Mouse (Mus musculus): ENCODE measurements around the gene Smim5. TPM values are rescaled to one million over a fixed set of nuclear protein-coding genes. Genes with fewer than 3 reads are reported as not detected.

The Smim5 gene
- polyA plus RNA-seq, 1 experiment from 2014 or later: 19.6 TPM

GRCm38 (mm10) chr11:115945247-115945646 is 45.5 kb downstream of the Smim5 start:
- Histone ChIP-seq H3K36me3 (ENCODE audit: control insufficient read depth, insufficient read depth, low read length) (peaks cover 26% of the 10 kb centered on the region), H3K4me2 (no peak overlapping the region), H3K27ac (ENCODE audit: low read depth, low read length) (no peak overlapping the region), H3K9ac (ENCODE audit: low read depth, low read length) (no peak overlapping the region), H3K9me3 (replicated peaks; ENCODE audit: control insufficient read depth, low read length) (no peaks in the 10 kb centered on the region), H3K4me3 (ENCODE audit: low read depth, low read length) (no peak overlapping the region), H3K27me3 (ENCODE audit: control insufficient read depth, insufficient read depth, low read length) (no peaks in the 10 kb centered on the region), H3K4me1 (ENCODE audit: control insufficient read depth, insufficient read depth, low read length) (no peaks in the 10 kb centered on the region)
- ATAC-seq (replicated peaks; ENCODE audit: insufficient number of reproducible peaks, low FRiP score, low TSS enrichment): no peak
- 86% methylated on average over 8 of the region's 8 CpGs for WGBS (ENCODE audit: insufficient replicate concordance)

DNA sequence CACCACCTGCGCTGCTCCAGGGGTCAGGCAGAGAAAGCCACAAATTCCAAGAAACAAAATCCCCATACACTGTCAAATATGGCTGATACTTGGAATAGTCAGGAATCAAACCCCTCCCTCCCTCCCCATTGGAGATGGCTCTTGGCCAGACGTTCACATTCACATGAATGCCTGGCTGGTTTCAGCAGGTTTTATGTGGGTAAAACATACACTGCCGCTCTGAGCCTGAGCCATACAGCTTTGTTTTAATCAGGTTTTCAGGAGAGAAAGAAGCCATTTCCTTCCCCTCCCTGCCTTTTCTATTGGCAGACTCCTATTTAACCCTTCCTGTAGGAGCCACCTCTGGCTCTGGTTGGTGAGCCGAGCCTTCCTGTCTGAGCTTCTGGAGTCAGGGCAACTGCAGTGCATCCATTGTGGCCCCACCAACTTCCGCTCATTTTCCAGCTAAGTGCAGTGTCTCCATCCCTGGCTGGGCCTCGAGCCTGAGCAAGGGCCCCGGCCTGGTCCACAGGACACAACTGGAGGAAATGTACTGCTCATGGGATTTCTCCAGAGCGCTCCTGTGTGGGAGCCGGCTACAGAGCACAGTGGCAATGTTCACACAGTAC is 46.6 kb downstream of the Smim5 start:
- Histone ChIP-seq H3K27me3 (ENCODE audit: control insufficient read depth, insufficient read depth, low read length) (no peaks in the 10 kb centered on the region), H3K9ac (ENCODE audit: low read depth, low read length) (no peak overlapping the region; the same call in 1 of the 2 replicates), H3K4me2 (no peak overlapping the region), H3K27ac (ENCODE audit: low read depth, low read length) (no peak overlapping the region), H3K4me3 (ENCODE audit: low read depth, low read length) (no peak overlapping the region), H3K4me1 (ENCODE audit: control insufficient read depth, insufficient read depth, low read length) (no peaks in the 10 kb centered on the region), H3K36me3 (ENCODE audit: control insufficient read depth, insufficient read depth, low read length) (peaks cover 35% of the 10 kb centered on the region), H3K9me3 (replicated peaks; ENCODE audit: control insufficient read depth, low read length) (no peaks in the 10 kb centered on the region)
- ATAC-seq (replicated peaks; ENCODE audit: insufficient number of reproducible peaks, low FRiP score, low TSS enrichment): no peak
- WGBS (ENCODE audit: insufficient replicate concordance): 85% methylated on average over 9 of the region's 9 CpGs

DNA sequence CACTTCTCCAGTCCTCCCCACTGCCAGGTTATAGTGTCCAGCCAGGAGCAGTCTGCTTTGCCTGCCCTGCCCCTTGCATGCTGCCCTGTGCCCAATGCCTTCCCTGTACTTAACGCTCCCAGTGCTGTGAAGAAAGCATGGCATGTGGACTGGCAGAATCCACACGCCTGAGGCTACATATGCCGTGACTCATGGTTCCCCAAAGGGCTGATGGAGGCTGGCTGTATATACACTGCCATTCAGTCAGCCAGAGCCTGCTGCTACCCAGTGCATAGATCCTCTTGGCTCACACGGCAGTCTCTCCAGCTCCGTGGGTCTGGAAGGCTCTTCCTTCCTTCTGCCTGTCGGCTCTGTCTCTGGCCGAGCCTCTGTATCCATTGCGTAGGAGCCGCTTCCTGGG is 48.5 kb downstream of the Smim5 start:
- no peak for ATAC-seq (replicated peaks; ENCODE audit: insufficient number of reproducible peaks, low FRiP score, low TSS enrichment)
- WGBS (ENCODE audit: insufficient replicate concordance): 91% methylated on average over 9 of the region's 9 CpGs
- no peaks in the 10 kb centered on the region for H3K27me3 ChIP-seq (ENCODE audit: control insufficient read depth, insufficient read depth, low read length)
- H3K9me3 ChIP-seq (replicated peaks; ENCODE audit: control insufficient read depth, low read length): no peaks in the 10 kb centered on the region
- no peak overlapping the region for H3K4me2 ChIP-seq
- no peak overlapping the region for H3K9ac ChIP-seq (ENCODE audit: low read depth, low read length)
- H3K36me3 ChIP-seq (ENCODE audit: control insufficient read depth, insufficient read depth, low read length): peaks cover 30% of the 10 kb centered on the region
- no peak overlapping the region for H3K4me3 ChIP-seq (ENCODE audit: low read depth, low read length)
- H3K27ac ChIP-seq (ENCODE audit: low read depth, low read length): no peak overlapping the region
- H3K4me1 ChIP-seq (ENCODE audit: control insufficient read depth, insufficient read depth, low read length): no peaks in the 10 kb centered on the region

GRCm38 (mm10) chr11:115950719-115951118 is 51.0 kb downstream of the Smim5 start:
- Histone ChIP-seq H3K9me3 (replicated peaks; ENCODE audit: control insufficient read depth, low read length) (no peaks in the 10 kb centered on the region), H3K9ac (ENCODE audit: low read depth, low read length) (no peak overlapping the region), H3K4me2 (no peak overlapping the region), H3K27me3 (ENCODE audit: control insufficient read depth, insufficient read depth, low read length) (no peaks in the 10 kb centered on the region), H3K36me3 (ENCODE audit: control insufficient read depth, insufficient read depth, low read length) (peaks cover 40% of the 10 kb centered on the region), H3K4me3 (ENCODE audit: low read depth, low read length) (no peak overlapping the region), H3K27ac (ENCODE audit: low read depth, low read length) (no peak overlapping the region), H3K4me1 (ENCODE audit: control insufficient read depth, insufficient read depth, low read length) (no peaks in the 10 kb centered on the region)
- no peak for ATAC-seq (replicated peaks; ENCODE audit: insufficient number of reproducible peaks, low FRiP score, low TSS enrichment)
- 89% methylated on average over 2 of the region's 2 CpGs for WGBS (ENCODE audit: insufficient replicate concordance)

- no peaks in the 10 kb centered on the region for H3K27me3 ChIP-seq (ENCODE audit: control insufficient read depth, insufficient read depth, low read length)
- 0 out of 2 replicates have a peak, but pooled peaks have one; percentile 14 for ATAC-seq (replicated peaks; ENCODE audit: insufficient number of reproducible peaks, low FRiP score, low TSS enrichment)
- peaks cover 27% of the 10 kb centered on the region for H3K36me3 ChIP-seq (ENCODE audit: control insufficient read depth, insufficient read depth, low read length)
- H3K9me3 ChIP-seq (replicated peaks; ENCODE audit: control insufficient read depth, low read length): no peaks in the 10 kb centered on the region
- no peaks in the 10 kb centered on the region for H3K4me1 ChIP-seq (ENCODE audit: control insufficient read depth, insufficient read depth, low read length)
- H3K9ac ChIP-seq (ENCODE audit: low read depth, low read length): no peak overlapping the region
- WGBS (ENCODE audit: insufficient replicate concordance): 79% methylated on average over 5 of the region's 5 CpGs
- H3K4me3 ChIP-seq (ENCODE audit: low read depth, low read length): no peak overlapping the region
- no peak overlapping the region for H3K27ac ChIP-seq (ENCODE audit: low read depth, low read length)
- no peak overlapping the region for H3K4me2 ChIP-seq
Observed at GRCm38 (mm10) chr11:115954712-115955111, 54.9 kb downstream of the Smim5 start.

DNA sequence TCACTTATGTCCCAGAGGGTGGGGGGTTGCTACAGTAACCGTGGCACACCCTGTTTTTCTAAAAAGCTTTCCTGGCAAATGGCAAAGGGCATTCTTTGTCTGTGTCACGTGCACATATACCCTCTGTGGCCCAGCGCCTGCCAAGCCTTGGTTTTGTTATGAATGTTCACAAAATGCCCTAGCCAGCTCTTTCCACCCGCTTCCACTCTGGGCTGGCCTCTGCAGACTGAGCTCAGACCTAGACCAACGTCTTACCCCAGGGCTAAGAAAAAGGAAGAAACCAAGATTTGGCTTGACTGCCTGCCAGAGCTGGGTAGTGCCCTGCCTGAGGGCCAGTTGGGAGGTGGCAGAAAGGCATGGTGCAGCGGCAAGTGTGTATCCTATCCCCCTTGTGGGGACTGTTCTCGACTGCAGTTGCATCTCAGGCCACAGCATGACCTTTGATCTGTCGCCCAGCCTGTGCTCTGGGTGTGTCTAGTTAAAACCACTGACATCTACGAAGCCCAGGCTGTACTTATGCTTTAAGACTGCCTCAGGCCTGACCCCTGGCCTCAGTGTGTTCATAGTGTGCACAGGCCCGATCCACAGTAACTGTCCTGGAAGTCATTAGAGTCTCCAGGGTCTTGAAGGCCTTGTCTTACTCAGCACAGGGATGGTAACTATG is 55.6 kb downstream of the Smim5 start:
- no peaks in the 10 kb centered on the region for H3K4me1 ChIP-seq (ENCODE audit: control insufficient read depth, insufficient read depth, low read length)
- H3K9me3 ChIP-seq (replicated peaks; ENCODE audit: control insufficient read depth, low read length): no peaks in the 10 kb centered on the region
- peaks cover 26% of the 10 kb centered on the region for H3K36me3 ChIP-seq (ENCODE audit: control insufficient read depth, insufficient read depth, low read length)
- no peak overlapping the region for H3K4me2 ChIP-seq
- no peak overlapping the region for H3K4me3 ChIP-seq (ENCODE audit: low read depth, low read length)
- WGBS (ENCODE audit: insufficient replicate concordance): 78% methylated on average over 10 of the region's 10 CpGs
- H3K27ac ChIP-seq (ENCODE audit: low read depth, low read length): no peak overlapping the region
- ATAC-seq (replicated peaks; ENCODE audit: insufficient number of reproducible peaks, low FRiP score, low TSS enrichment): no peak
- H3K27me3 ChIP-seq (ENCODE audit: control insufficient read depth, insufficient read depth, low read length): no peaks in the 10 kb centered on the region
- H3K9ac ChIP-seq (ENCODE audit: low read depth, low read length): 0 out of 2 replicates have a peak overlapping the region, but pooled peaks have one; percentile 2

Other genes with a start within 250 kb of the Smim5 start
- 42.7 and 56.3 TPM in 2 replicates for gene Grb2, start 191.4 kb upstream of the Smim5 start, polyA plus RNA-seq (2014; fragmentation: Nextera tagmentation; extraction: Ambion mirVana)
- 22.9 and 25.1 TPM in 2 replicates for gene Tmem94, start 134.5 kb upstream of the Smim5 start, polyA plus RNA-seq (2014; fragmentation: Nextera tagmentation; extraction: Ambion mirVana)
- gene Caskin2, start 86.3 kb upstream of the Smim5 start, polyA plus RNA-seq (2014; fragmentation: Nextera tagmentation; extraction: Ambion mirVana): 17.4 and 18.1 TPM in 2 replicates
- 20.8 TPM in 2 replicates for gene Tsen54, start 85.2 kb upstream of the Smim5 start, polyA plus RNA-seq (2014; fragmentation: Nextera tagmentation; extraction: Ambion mirVana)
- gene Llgl2, start 75.9 kb upstream of the Smim5 start, polyA plus RNA-seq (2014; fragmentation: Nextera tagmentation; extraction: Ambion mirVana): 21.5 and 22.4 TPM in 2 replicates
- gene Myo15b, start 41.6 kb upstream of the Smim5 start, polyA plus RNA-seq (2014; fragmentation: Nextera tagmentation; extraction: Ambion mirVana): 0.06 and 0.39 TPM in 2 replicates
- gene Smim6, start 12.1 kb downstream of the Smim5 start, polyA plus RNA-seq (2014; fragmentation: Nextera tagmentation; extraction: Ambion mirVana): 0.46 and 1.2 TPM in 2 replicates
- gene Sap30bp, start 33.3 kb downstream of the Smim5 start, polyA plus RNA-seq (2014; fragmentation: Nextera tagmentation; extraction: Ambion mirVana): 27.9 and 28.3 TPM in 2 replicates
- gene Recql5, start 33.5 kb downstream of the Smim5 start, polyA plus RNA-seq (2014; fragmentation: Nextera tagmentation; extraction: Ambion mirVana): 12.3 and 13.0 TPM in 2 replicates
- 0.51 and 0.80 TPM in 2 replicates for gene Itgb4, start 74.7 kb downstream of the Smim5 start, polyA plus RNA-seq (2014; fragmentation: Nextera tagmentation; extraction: Ambion mirVana)
- 137 and 151 TPM in 2 replicates for gene Galk1, start 112.8 kb downstream of the Smim5 start, polyA plus RNA-seq (2014; fragmentation: Nextera tagmentation; extraction: Ambion mirVana)
- gene H3f3b, start 128.0 kb downstream of the Smim5 start, polyA plus RNA-seq (2014; fragmentation: Nextera tagmentation; extraction: Ambion mirVana): 734 and 757 TPM in 2 replicates
- gene Unk, start 130.4 kb downstream of the Smim5 start, polyA plus RNA-seq (2014; fragmentation: Nextera tagmentation; extraction: Ambion mirVana): 18.7 and 20.0 TPM in 2 replicates
- 2.3 and 2.6 TPM in 2 replicates for gene Unc13d, start 178.0 kb downstream of the Smim5 start, polyA plus RNA-seq (2014; fragmentation: Nextera tagmentation; extraction: Ambion mirVana)
- gene Wbp2, start 187.0 kb downstream of the Smim5 start, polyA plus RNA-seq (2014; fragmentation: Nextera tagmentation; extraction: Ambion mirVana): 129 and 144 TPM in 2 replicates
- 38.3 and 40.2 TPM in 2 replicates for gene Trim47, start 227.2 kb downstream of the Smim5 start, polyA plus RNA-seq (2014; fragmentation: Nextera tagmentation; extraction: Ambion mirVana)
- 3.9 and 4.5 TPM in 2 replicates for gene Trim65, start 231.2 kb downstream of the Smim5 start, polyA plus RNA-seq (2014; fragmentation: Nextera tagmentation; extraction: Ambion mirVana)
- gene Mrpl38, start 238.9 kb downstream of the Smim5 start, polyA plus RNA-seq (2014; fragmentation: Nextera tagmentation; extraction: Ambion mirVana): 109 and 116 TPM in 2 replicates

Measured in heart, embryonic 11.5 days (tissue).